Mouse (Mus musculus): Measurements from ENCODE around the gene Rock2. TPM values are rescaled to one million over a fixed set of nuclear protein-coding genes. Genes with fewer than 3 reads are reported as not detected.

The Rock2 gene
- total and polyA plus RNA-seq, 3 experiments: 3.5 to 78.0 (median 59.7) TPM

GRCm38 (mm10) chr12:16958851-16959250 lies 64.2 kb downstream of the Rock2 start:
- Histone ChIP-seq H3K27me3 (ENCODE audit: insufficient read depth, low read length) (no peaks in the 10 kb centered on the region), H3K4me3 (ENCODE audit: low read depth, low read length) (no peak overlapping the region), H3K9me3 (replicated peaks) (no peaks in the 10 kb centered on the region), H3K4me1 (ENCODE audit: insufficient read depth, low read depth, low read length) (no peaks in the 10 kb centered on the region), H3K36me3 (replicated peaks) (peaks cover 64% of the 10 kb centered on the region)
- no peak for ATAC-seq (ENCODE audit: extremely low read depth, insufficient number of reproducible peaks, low FRiP score, poor library complexity, severe bottlenecking)
- TF ChIP-seq CTCF (IDR thresholded peaks at IDR 0.05; ENCODE audit: low read depth, low read length) (no peak), GATA2 (IDR thresholded peaks at IDR 0.05; ENCODE audit: borderline replicate concordance, low read depth, low read length) (no peak), POLR2AphosphoS5 (IDR thresholded peaks at IDR 0.05; ENCODE audit: insufficient replicate concordance, low read depth, low read length) (no peak), TAL1 (conservative IDR thresholded peaks at IDR 0.05; ENCODE audit: low read depth, low read length) (no peak), GATA1 (IDR thresholded peaks at IDR 0.05; ENCODE audit: borderline replicate concordance, low read length) (no peak)
- no peak for DNase-seq (ENCODE audit: low spot score)

DNA sequence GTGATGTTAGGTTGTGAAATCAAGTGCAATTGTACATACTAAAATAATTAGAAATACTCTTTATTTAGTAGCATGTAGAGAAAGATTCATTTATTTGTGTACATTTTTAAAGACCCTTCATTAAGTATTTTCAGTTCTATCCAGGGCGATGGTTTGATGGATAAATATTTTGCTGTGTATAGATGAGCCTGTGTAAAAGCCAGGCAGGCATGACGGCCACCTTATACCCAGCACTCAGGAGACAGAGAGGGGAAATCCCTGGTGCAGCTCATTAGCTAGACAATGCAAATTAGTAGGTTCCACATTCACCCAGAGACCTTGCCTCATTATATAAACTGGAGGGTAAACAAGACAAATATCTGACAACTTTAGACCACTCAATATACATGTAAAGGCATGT lies 68.7 kb downstream of the Rock2 start:
- DNase-seq (ENCODE audit: low spot score) (no peak), ATAC-seq (ENCODE audit: extremely low read depth, insufficient number of reproducible peaks, low FRiP score, poor library complexity, severe bottlenecking) (no peak)
- no peaks in the 10 kb centered on the region for H3K9me3 ChIP-seq (replicated peaks)
- TF ChIP-seq TAL1 (conservative IDR thresholded peaks at IDR 0.05; ENCODE audit: low read depth, low read length) (no peak), GATA2 (IDR thresholded peaks at IDR 0.05; ENCODE audit: borderline replicate concordance, low read depth, low read length) (no peak), CTCF (IDR thresholded peaks at IDR 0.05; ENCODE audit: low read depth, low read length) (no peak), POLR2AphosphoS5 (IDR thresholded peaks at IDR 0.05; ENCODE audit: insufficient replicate concordance, low read depth, low read length) (no peak), GATA1 (IDR thresholded peaks at IDR 0.05; ENCODE audit: borderline replicate concordance, low read length) (no peak)
- no peak overlapping the region for H3K4me3 ChIP-seq (ENCODE audit: low read depth, low read length)
- no peaks in the 10 kb centered on the region for H3K27me3 ChIP-seq (ENCODE audit: insufficient read depth, low read length)
- H3K36me3 ChIP-seq (replicated peaks): peaks cover 55% of the 10 kb centered on the region
- H3K4me1 ChIP-seq (ENCODE audit: insufficient read depth, low read depth, low read length): no peaks in the 10 kb centered on the region

GRCm38 (mm10) chr12:16966811-16967210 lies 72.1 kb downstream of the Rock2 start:
- Histone ChIP-seq H3K4me3 (ENCODE audit: low read depth, low read length) (no peak overlapping the region), H3K36me3 (replicated peaks) (peaks cover 56% of the 10 kb centered on the region), H3K27me3 (ENCODE audit: insufficient read depth, low read length) (no peaks in the 10 kb centered on the region), H3K4me1 (ENCODE audit: insufficient read depth, low read depth, low read length) (no peaks in the 10 kb centered on the region), H3K9me3 (replicated peaks) (no peaks in the 10 kb centered on the region)
- DNase-seq (ENCODE audit: low spot score) (no peak), ATAC-seq (ENCODE audit: extremely low read depth, insufficient number of reproducible peaks, low FRiP score, poor library complexity, severe bottlenecking) (no peak)
- TF ChIP-seq POLR2AphosphoS5 (IDR thresholded peaks at IDR 0.05; ENCODE audit: insufficient replicate concordance, low read depth, low read length) (no peak), CTCF (IDR thresholded peaks at IDR 0.05; ENCODE audit: low read depth, low read length) (no peak), GATA2 (IDR thresholded peaks at IDR 0.05; ENCODE audit: borderline replicate concordance, low read depth, low read length) (no peak), GATA1 (IDR thresholded peaks at IDR 0.05; ENCODE audit: borderline replicate concordance, low read length) (no peak), TAL1 (conservative IDR thresholded peaks at IDR 0.05; ENCODE audit: low read depth, low read length) (no peak)

GRCm38 (mm10) chr12:16977120-16977519 lies 82.4 kb downstream of the Rock2 start:
- H3K36me3 ChIP-seq (replicated peaks): peaks cover 84% of the 10 kb centered on the region
- TF ChIP-seq GATA1 (IDR thresholded peaks at IDR 0.05; ENCODE audit: borderline replicate concordance, low read length) (no peak), POLR2AphosphoS5 (IDR thresholded peaks at IDR 0.05; ENCODE audit: insufficient replicate concordance, low read depth, low read length) (no peak), GATA2 (IDR thresholded peaks at IDR 0.05; ENCODE audit: borderline replicate concordance, low read depth, low read length) (no peak)

DNA sequence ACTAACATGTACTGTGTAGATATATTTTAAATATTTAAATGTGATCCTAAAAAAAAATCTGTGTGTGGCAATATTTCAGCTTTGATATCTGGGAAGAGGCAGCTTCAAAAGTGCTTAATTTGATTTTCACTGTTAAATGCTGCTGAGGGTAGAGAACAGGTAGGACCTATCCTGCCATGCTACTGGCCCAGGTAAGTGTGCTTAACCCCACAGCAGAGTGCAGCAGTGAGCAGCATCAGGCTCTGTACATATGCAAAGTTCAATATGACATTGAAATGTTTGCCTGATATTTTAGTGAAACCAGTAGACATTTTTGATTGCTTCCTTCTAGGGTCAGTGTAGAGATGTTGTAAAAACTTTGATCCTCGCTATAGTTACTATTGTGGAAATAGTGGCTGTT lies 91.1 kb downstream of the Rock2 start:
- Histone ChIP-seq H3K4me3 (ENCODE audit: low read depth, low read length) (no peak overlapping the region), H3K9me3 (replicated peaks) (no peaks in the 10 kb centered on the region), H3K36me3 (replicated peaks) (peaks cover 68% of the 10 kb centered on the region), H3K4me1 (ENCODE audit: insufficient read depth, low read depth, low read length) (no peaks in the 10 kb centered on the region), H3K27me3 (ENCODE audit: insufficient read depth, low read length) (no peaks in the 10 kb centered on the region)
- TF ChIP-seq GATA1 (IDR thresholded peaks at IDR 0.05; ENCODE audit: borderline replicate concordance, low read length) (no peak), CTCF (IDR thresholded peaks at IDR 0.05; ENCODE audit: low read depth, low read length) (no peak)
- DNase-seq (ENCODE audit: low spot score) (no peak), ATAC-seq (ENCODE audit: extremely low read depth, insufficient number of reproducible peaks, low FRiP score, poor library complexity, severe bottlenecking) (no peak)

More at GRCm38 (mm10) chr12:16977120-16977519, 82.4 kb downstream of the Rock2 start:
- DNase-seq (ENCODE audit: low spot score) (no peak), ATAC-seq (ENCODE audit: extremely low read depth, insufficient number of reproducible peaks, low FRiP score, poor library complexity, severe bottlenecking) (no peak)
- Histone ChIP-seq H3K27me3 (ENCODE audit: insufficient read depth, low read length) (no peaks in the 10 kb centered on the region), H3K4me3 (ENCODE audit: low read depth, low read length) (no peak overlapping the region), H3K9me3 (replicated peaks) (no peaks in the 10 kb centered on the region), H3K4me1 (ENCODE audit: insufficient read depth, low read depth, low read length) (no peaks in the 10 kb centered on the region)

DNA sequence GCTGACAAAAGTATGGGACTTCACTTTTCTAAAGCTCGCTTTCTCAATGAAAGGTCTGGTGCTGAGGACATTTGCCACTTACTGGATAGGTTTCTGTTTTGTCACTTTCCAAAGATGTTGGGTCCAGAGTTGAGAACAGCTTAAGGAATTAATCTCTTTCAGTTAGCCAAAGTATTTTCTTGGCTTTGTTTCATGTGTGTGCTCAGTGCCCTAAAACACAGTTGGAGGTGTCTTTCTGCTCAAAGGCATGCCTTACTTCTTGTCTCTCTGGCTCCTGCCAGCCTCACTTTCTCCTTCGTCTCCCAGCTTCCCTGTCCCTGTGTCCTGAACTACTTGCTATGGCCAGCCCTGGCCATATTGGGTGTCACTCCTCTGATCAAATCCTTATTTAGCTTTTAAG lies 96.7 kb downstream of the Rock2 start:
- H3K36me3 ChIP-seq (replicated peaks): peaks cover 87% of the 10 kb centered on the region

GRCm38 (mm10) chr12:16992355-16992754 lies 97.7 kb downstream of the Rock2 start:
- ATAC-seq (ENCODE audit: extremely low read depth, insufficient number of reproducible peaks, low FRiP score, poor library complexity, severe bottlenecking): no peak
- H3K27me3 ChIP-seq (ENCODE audit: insufficient read depth, low read length): no peaks in the 10 kb centered on the region
- H3K36me3 ChIP-seq (replicated peaks): peaks cover 89% of the 10 kb centered on the region
- H3K4me3 ChIP-seq (ENCODE audit: low read depth, low read length): no peak overlapping the region
- H3K4me1 ChIP-seq (ENCODE audit: insufficient read depth, low read depth, low read length): peaks cover 10% of the 10 kb centered on the region; the same call in 1 of the 2 replicates
- no peaks in the 10 kb centered on the region for H3K9me3 ChIP-seq (replicated peaks)
- DNase-seq (ENCODE audit: low spot score): no peak
- TF ChIP-seq POLR2AphosphoS5 (IDR thresholded peaks at IDR 0.05; ENCODE audit: insufficient replicate concordance, low read depth, low read length) (no peak), CTCF (IDR thresholded peaks at IDR 0.05; ENCODE audit: low read depth, low read length) (no peak), TAL1 (conservative IDR thresholded peaks at IDR 0.05; ENCODE audit: low read depth, low read length) (no peak), GATA2 (IDR thresholded peaks at IDR 0.05; ENCODE audit: borderline replicate concordance, low read depth, low read length) (no peak), GATA1 (IDR thresholded peaks at IDR 0.05; ENCODE audit: borderline replicate concordance, low read length) (no peak)

More for the DNA sequence above, 96.7 kb downstream of the Rock2 start:
- no peak overlapping the region for H3K4me3 ChIP-seq (ENCODE audit: low read depth, low read length)
- H3K9me3 ChIP-seq (replicated peaks): no peaks in the 10 kb centered on the region
- ATAC-seq (ENCODE audit: extremely low read depth, insufficient number of reproducible peaks, low FRiP score, poor library complexity, severe bottlenecking): no peak
- H3K4me1 ChIP-seq (ENCODE audit: insufficient read depth, low read depth, low read length): peaks cover 10% of the 10 kb centered on the region; the same call in 1 of the 2 replicates
- TF ChIP-seq CTCF (IDR thresholded peaks at IDR 0.05; ENCODE audit: low read depth, low read length): no peak
- H3K27me3 ChIP-seq (ENCODE audit: insufficient read depth, low read length): no peaks in the 10 kb centered on the region
- no peak for DNase-seq (ENCODE audit: low spot score)
